Mouse (Mus musculus) cerebellum, adult 2 months (tissue): ENCODE measurements around the gene Tescl. TPM values are rescaled to one million over a fixed set of nuclear protein-coding genes. Genes with fewer than 3 reads are reported as not detected.

Source experiments
- DNase-seq, 2 experiments: peaks; one replicate each; pipeline ENCODE4 v3.0.0; 2021
- H3K27ac ChIP-seq: fragments of 200-500 bp; 2 replicates; pipeline ENCODE4 v1.5.1; 2012; ENCODE audit warnings: low read length, control low read depth, inconsistent platforms; ENCODE audit not compliant: insufficient read depth
- H3K27me3 ChIP-seq: fragments of 200-500 bp; 2 replicates; pipeline ENCODE4 v1.6.1; 2012; ENCODE audit warnings: inconsistent platforms, mild to moderate bottlenecking, low read length, moderate library complexity; ENCODE audit not compliant: control insufficient read depth, insufficient read depth
- H3K4me1 ChIP-seq: fragments of 200-500 bp; 2 replicates; pipeline ENCODE4 v1.6.1; 2011; ENCODE audit warnings: low read length; ENCODE audit not compliant: control insufficient read depth, insufficient read depth
- H3K4me3 ChIP-seq: fragments of 200-500 bp; replicated peaks from 2 replicates; pipeline ENCODE3; 2011; ENCODE audit warnings: mild to moderate bottlenecking, low read depth, low read length, control low read depth; ENCODE audit not compliant: insufficient read depth
- CTCF ChIP-seq: fragments of 200-500 bp; IDR thresholded peaks from 2 replicates; pipeline ENCODE4 v1.5.1; 2011; ENCODE audit warnings: low read depth, mild to moderate bottlenecking, control low read depth, low read length, moderate library complexity, borderline replicate concordance; ENCODE audit not compliant: insufficient read depth
- POLR2A ChIP-seq: fragments of 200-500 bp; IDR thresholded peaks from 2 replicates; pipeline ENCODE4 v1.6.1; 2011; ENCODE audit warnings: low read length, control low read depth, borderline replicate concordance; ENCODE audit not compliant: insufficient read depth
- WGBS: fragments of 180-500 bp; shearing (Covaris S2); methylation state at CpG from one replicate; pipeline ENCODE4 v1.1.7; 2018; 5-methylcytosine and 5-hydroxymethylcytosine counted together
- polyA plus RNA-seq: library from polyadenylated mRNA; depleted of rRNA; stranded (reverse); fragments of >200 nt; gene quantifications from 2 replicates; pipeline ENCODE4 v1.2.3, GENCODE M21; 2012

The Tescl gene
- polyA plus RNA-seq, 1 experiment: 0.39 TPM

- no peak overlapping the region for H3K4me3 ChIP-seq
- no peak for DNase-seq
- TF ChIP-seq POLR2A (no peak), CTCF (no peak)
- WGBS: 81% methylated on average over 10 of the region's 10 CpGs
- no peaks in the 10 kb centered on the region for H3K4me1 ChIP-seq
- no peak overlapping the region for H3K27ac ChIP-seq
- no peaks in the 10 kb centered on the region for H3K27me3 ChIP-seq
These were observed 22.3 kb upstream of the Tescl start for GRCm38 (mm10) chr7:24356081-24356480.

- no peaks in the 10 kb centered on the region for H3K27me3 ChIP-seq
- 81% methylated on average over 6 of the region's 6 CpGs for WGBS
- H3K4me1 ChIP-seq: no peaks in the 10 kb centered on the region
- no peak overlapping the region for H3K4me3 ChIP-seq
- no peak for DNase-seq
- H3K27ac ChIP-seq: no peak overlapping the region
- no peak for TF ChIP-seq CTCF
- TF ChIP-seq POLR2A: no peak
These were observed 21.9 kb upstream of the Tescl start for GRCm38 (mm10) chr7:24355646-24356045.

- H3K27me3 ChIP-seq: no peaks in the 10 kb centered on the region
- TF ChIP-seq CTCF (no peak), POLR2A (no peak)
- no peak within 1 kb of the TSS for H3K4me3 ChIP-seq
- H3K27ac ChIP-seq: no peak within 1 kb of the TSS
- no peak for DNase-seq
- no peaks in the 10 kb centered on the region for H3K4me1 ChIP-seq
- 39% methylated on average over 6 of the region's 6 CpGs for WGBS
These were observed 15.2 kb upstream of the Tescl start, which contains the start of gene Lypd5 for GRCm38 (mm10) chr7:24348896-24349295. Gene Lypd5 (plus strand): TSS chr7:24349196.

GRCm38 (mm10) chr7:24346444-24346843, 12.7 kb upstream of the Tescl start:
- 63% methylated on average over 5 of the region's 5 CpGs for WGBS
- Histone ChIP-seq H3K27ac (no peak overlapping the region), H3K4me1 (no peaks in the 10 kb centered on the region), H3K27me3 (no peaks in the 10 kb centered on the region), H3K4me3 (no peak overlapping the region)
- DNase-seq: no peak
- TF ChIP-seq CTCF (no peak), POLR2A (no peak)

- WGBS: 38% methylated on average over 7 of the region's 7 CpGs
- Histone ChIP-seq H3K4me3 (no peak overlapping the region), H3K4me1 (no peaks in the 10 kb centered on the region), H3K27me3 (no peaks in the 10 kb centered on the region), H3K27ac (no peak overlapping the region)
- DNase-seq: no peak
- no peak for TF ChIP-seq CTCF
- no peak for TF ChIP-seq POLR2A
These were observed 10.1 kb upstream of the Tescl start for GRCm38 (mm10) chr7:24343701-24344272.

- no peak overlapping the region for H3K27ac ChIP-seq
- 47% methylated on average over 2 of the region's 2 CpGs for WGBS
- TF ChIP-seq POLR2A (no peak), CTCF (no peak)
- no peaks in the 10 kb centered on the region for H3K27me3 ChIP-seq
- no peak for DNase-seq
- H3K4me1 ChIP-seq: no peaks in the 10 kb centered on the region
- no peak overlapping the region for H3K4me3 ChIP-seq
These were observed 4.5 kb upstream of the Tescl start for GRCm38 (mm10) chr7:24338241-24338640.

- peak; percentile 52 to 61 for DNase-seq
- no peak overlapping the region for H3K4me3 ChIP-seq
- no peaks in the 10 kb centered on the region for H3K4me1 ChIP-seq
- 12% methylated on average over 5 of the region's 5 CpGs for WGBS
- no peak overlapping the region for H3K27ac ChIP-seq
- no peaks in the 10 kb centered on the region for H3K27me3 ChIP-seq
- TF ChIP-seq CTCF (peak; percentile 42; the same call in 1 of the 2 replicates), POLR2A (no peak)
These were observed 2.1 kb upstream of the Tescl start for GRCm38 (mm10) chr7:24335699-24336309.

GRCm38 (mm10) chr7:24327281-24327975, 6.3 kb downstream of the Tescl start:
- DNase-seq: no peak
- WGBS: 89% methylated on average over 14 of the region's 14 CpGs
- no peak overlapping the region for H3K27ac ChIP-seq
- no peak for TF ChIP-seq CTCF
- no peak for TF ChIP-seq POLR2A
- no peaks in the 10 kb centered on the region for H3K27me3 ChIP-seq
- H3K4me3 ChIP-seq: no peak overlapping the region
- H3K4me1 ChIP-seq: no peaks in the 10 kb centered on the region
